8 mouse cellular contexts compared by ENCODE assay signal in the genomic region with DNA sequence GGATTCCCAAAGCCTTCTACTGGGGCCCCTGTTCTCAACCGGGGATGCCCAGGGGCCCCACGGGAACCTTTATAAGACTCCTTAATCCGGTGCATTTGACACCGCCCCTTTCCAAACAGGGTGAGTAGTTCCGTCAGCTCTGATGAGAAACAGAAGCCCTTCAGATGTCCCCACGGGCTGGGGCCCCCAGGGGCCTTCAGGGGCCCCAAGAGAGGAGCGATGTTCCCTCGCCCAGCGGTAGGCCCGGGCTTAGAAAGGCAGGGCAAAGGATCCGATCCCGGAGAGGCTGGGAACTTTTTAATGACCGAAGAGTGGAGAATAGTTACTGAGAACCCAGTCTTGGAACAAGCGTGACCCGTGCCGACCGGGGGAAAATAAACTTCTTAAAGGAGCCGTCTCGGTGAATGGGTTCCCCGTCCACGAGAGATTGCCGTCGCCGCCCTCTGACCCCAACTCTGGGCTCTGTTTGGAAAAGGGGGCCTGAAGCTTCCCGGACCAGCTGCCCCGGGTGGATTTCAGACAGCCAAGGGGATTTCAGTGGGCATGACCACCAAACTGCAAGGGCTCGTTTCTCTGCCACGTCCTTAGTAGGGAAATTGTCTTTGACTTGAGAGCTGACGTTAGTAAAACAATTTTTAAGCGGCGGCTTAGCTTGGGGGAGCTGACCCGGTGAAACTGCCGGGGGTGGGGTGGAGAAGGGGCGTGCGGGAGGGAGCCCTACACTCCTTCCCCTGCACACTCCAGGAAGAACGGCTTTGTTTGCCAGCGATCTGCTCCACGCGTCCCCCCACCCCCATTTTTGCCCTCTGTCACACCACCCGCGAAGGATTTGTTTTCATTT. TPM values are rescaled to one million over a fixed set of nuclear protein-coding genes. Genes with fewer than 3 reads are reported as not detected.
A peak's percentile ranks its signal among the peaks of the same experiment; 100 is the strongest.
DNase-seq lines count a peak whose midpoint lies in the region; ATAC-seq lines count a peak whose summit lies in the region.

No protein-coding gene starts in this region.

- ATAC-seq in lung, embryonic 16.5 days (ENCODE audit: low read depth), result no peak
- ATAC-seq in embryonic facial prominence, embryonic 11.5 days (replicated peaks; ENCODE audit: insufficient number of reproducible peaks, low FRiP score, low TSS enrichment, low read depth), result no peak
- ATAC-seq in hindbrain, embryonic 13.5 days (ENCODE audit: low FRiP score), result no peak
- ATAC-seq in limb, embryonic 15.5 days (ENCODE audit: insufficient number of reproducible peaks, low FRiP score, low TSS enrichment, low read depth), result no peak
- ATAC-seq in neural tube, embryonic 15.5 days (ENCODE audit: low FRiP score), result no peak
- no peak for ATAC-seq in granulocyte monocyte progenitor cell, adult 5-6 weeks (replicated peaks; ENCODE audit: poor library complexity, severe bottlenecking)

- peak overlapping the region; percentile 58 for H3K4me3 ChIP-seq in lung, embryonic 16.5 days (ENCODE audit: low read length)
- H3K4me3 ChIP-seq in embryonic facial prominence, embryonic 11.5 days (ENCODE audit: low read depth, low read length), result peak overlapping the region; percentile 48
- H3K4me3 ChIP-seq in hindbrain, embryonic 13.5 days, result peak overlapping the region; percentile 51
- peak overlapping the region; percentile 55 for H3K4me3 ChIP-seq in limb, embryonic 15.5 days
- H3K4me3 ChIP-seq in neural tube, embryonic 15.5 days (replicated peaks), result peak overlapping the region; percentile 54

- H3K9ac ChIP-seq in lung, embryonic 16.5 days (ENCODE audit: low read length), result peak overlapping the region; percentile 70
- H3K9ac ChIP-seq in embryonic facial prominence, embryonic 11.5 days (replicated peaks; ENCODE audit: low read length), result peak overlapping the region; percentile 70
- peak overlapping the region; percentile 79 for H3K9ac ChIP-seq in hindbrain, embryonic 13.5 days
- 0 out of 2 replicates have a peak overlapping the region, but pooled peaks have one; percentile 21 for H3K9ac ChIP-seq in limb, embryonic 15.5 days
- H3K9ac ChIP-seq in neural tube, embryonic 15.5 days (replicated peaks), result peak overlapping the region; percentile 69

- H3K27ac ChIP-seq in lung, embryonic 16.5 days (ENCODE audit: low read length), result no peak overlapping the region
- H3K27ac ChIP-seq in embryonic facial prominence, embryonic 11.5 days (replicated peaks; ENCODE audit: low read depth, low read length), result 0 out of 2 replicates have a peak overlapping the region, but pooled peaks have one; percentile 5
- no peak overlapping the region for H3K27ac ChIP-seq in hindbrain, embryonic 13.5 days
- H3K27ac ChIP-seq in limb, embryonic 15.5 days, result no peak overlapping the region
- H3K27ac ChIP-seq in neural tube, embryonic 15.5 days (replicated peaks), result no peak overlapping the region

- peaks cover 48% of the 10 kb centered on the region for H3K4me1 ChIP-seq in lung, embryonic 16.5 days (replicated peaks; ENCODE audit: control insufficient read depth, insufficient read depth, low read length)
- H3K4me1 ChIP-seq in embryonic facial prominence, embryonic 11.5 days (ENCODE audit: control insufficient read depth, insufficient read depth, low read length), result peaks cover 13% of the 10 kb centered on the region
- peaks cover 51% of the 10 kb centered on the region for H3K4me1 ChIP-seq in hindbrain, embryonic 13.5 days (replicated peaks)
- H3K4me1 ChIP-seq in limb, embryonic 15.5 days, result peaks cover 54% of the 10 kb centered on the region
- peaks cover 51% of the 10 kb centered on the region for H3K4me1 ChIP-seq in neural tube, embryonic 15.5 days

- DNase-seq in lung, postnatal 25 days (ENCODE audit: low spot score), result no peak
- peak; percentile 43 for DNase-seq in embryonic facial prominence, embryonic 11.5 days (ENCODE audit: low spot score)
- no peak for DNase-seq in testis, postnatal 10 days (ENCODE audit: low spot score)

- H3K4me2 ChIP-seq in lung, embryonic 16.5 days (ENCODE audit: low read depth, low read length), result peak overlapping the region; percentile 95
- H3K4me2 ChIP-seq in embryonic facial prominence, embryonic 11.5 days (ENCODE audit: low read depth, low read length), result peak overlapping the region; percentile 99
- peak overlapping the region; percentile 91 for H3K4me2 ChIP-seq in hindbrain, embryonic 13.5 days
- peak overlapping the region; percentile 98 for H3K4me2 ChIP-seq in limb, embryonic 15.5 days
- H3K4me2 ChIP-seq in neural tube, embryonic 15.5 days, result peak overlapping the region; percentile 96

- 2% methylated on average over 41 of the region's 41 CpGs for WGBS in lung, embryonic 16.5 days
- under 1% methylated on average over 41 of the region's 41 CpGs for WGBS in embryonic facial prominence, embryonic 11.5 days
- WGBS in hindbrain, embryonic 13.5 days, result 1% methylated on average over 41 of the region's 41 CpGs
- under 1% methylated on average over 41 of the region's 41 CpGs for WGBS in limb, embryonic 15.5 days
- under 1% methylated on average over 41 of the region's 41 CpGs for WGBS in neural tube, embryonic 15.5 days

- H3K9me3 ChIP-seq in lung, embryonic 16.5 days (ENCODE audit: control insufficient read depth, low read length), result no peaks in the 10 kb centered on the region
- H3K9me3 ChIP-seq in embryonic facial prominence, embryonic 11.5 days (replicated peaks; ENCODE audit: control insufficient read depth, low read length), result no peaks in the 10 kb centered on the region
- no peaks in the 10 kb centered on the region for H3K9me3 ChIP-seq in hindbrain, embryonic 13.5 days
- H3K9me3 ChIP-seq in limb, embryonic 15.5 days, result no peaks in the 10 kb centered on the region
- no peaks in the 10 kb centered on the region for H3K9me3 ChIP-seq in neural tube, embryonic 15.5 days (replicated peaks)

- H3K27me3 ChIP-seq in lung, embryonic 16.5 days (ENCODE audit: control insufficient read depth, insufficient read depth, low read depth, low read length), result peaks cover 10% of the 10 kb centered on the region
- peaks cover 42% of the 10 kb centered on the region for H3K27me3 ChIP-seq in embryonic facial prominence, embryonic 11.5 days (ENCODE audit: control insufficient read depth, insufficient read depth, low read length)
- H3K27me3 ChIP-seq in hindbrain, embryonic 13.5 days, result peaks cover 53% of the 10 kb centered on the region
- H3K27me3 ChIP-seq in limb, embryonic 15.5 days, result peaks cover 40% of the 10 kb centered on the region
- peaks cover 35% of the 10 kb centered on the region for H3K27me3 ChIP-seq in neural tube, embryonic 15.5 days (replicated peaks)

- H3K36me3 ChIP-seq in lung, embryonic 16.5 days (ENCODE audit: control insufficient read depth, insufficient read depth, low read length), result no peaks in the 10 kb centered on the region
- no peaks in the 10 kb centered on the region for H3K36me3 ChIP-seq in embryonic facial prominence, embryonic 11.5 days (replicated peaks; ENCODE audit: control insufficient read depth, insufficient read depth, low read depth, low read length)
- H3K36me3 ChIP-seq in hindbrain, embryonic 13.5 days, result no peaks in the 10 kb centered on the region
- no peaks in the 10 kb centered on the region for H3K36me3 ChIP-seq in limb, embryonic 15.5 days
- no peaks in the 10 kb centered on the region for H3K36me3 ChIP-seq in neural tube, embryonic 15.5 days

RNA-seq across cellular contexts. Expression of a gene that starts 3.4 kb away (rescaled TPM):
- 13.3 and 14.0 TPM in 2 replicates for polyA plus RNA-seq in lung, embryonic 16.5 days (2015; fragmentation: Nextera tagmentation; extraction: Ambion mirVana)
- polyA plus RNA-seq in embryonic facial prominence, embryonic 11.5 days (2014; fragmentation: Nextera tagmentation; extraction: Ambion mirVana), result 4.4 and 4.8 TPM in 2 replicates
- polyA plus RNA-seq in hindbrain, embryonic 13.5 days (2015; fragmentation: Nextera tagmentation; extraction: Ambion mirVana), result 14.1 and 15.8 TPM in 2 replicates
- polyA plus RNA-seq in limb, embryonic 15.5 days (2015; fragmentation: Nextera tagmentation; extraction: Ambion mirVana), result 13.8 and 16.4 TPM in 2 replicates
- 20.2 and 24.2 TPM in 2 replicates for polyA plus RNA-seq in neural tube, embryonic 15.5 days (2015; fragmentation: Nextera tagmentation; extraction: Ambion mirVana)
- total RNA-seq in granulocyte monocyte progenitor cell, adult 5-6 weeks (2014; fragmentation: Nextera tagmentation), result 15.8 and 18.8 TPM in 2 replicates
- total RNA-seq in granulocyte monocyte progenitor cell, adult 5-6 weeks (2017), result 27.4 and 38.2 TPM in 2 replicates

RNA-seq across cellular contexts. Expression of a gene that starts 48.7 kb away (rescaled TPM):
- polyA plus RNA-seq in lung, embryonic 16.5 days (2015; fragmentation: Nextera tagmentation; extraction: Ambion mirVana), result 7.7 and 7.9 TPM in 2 replicates
- 10.3 and 12.2 TPM in 2 replicates for polyA plus RNA-seq in embryonic facial prominence, embryonic 11.5 days (2014; fragmentation: Nextera tagmentation; extraction: Ambion mirVana)
- polyA plus RNA-seq in hindbrain, embryonic 13.5 days (2015; fragmentation: Nextera tagmentation; extraction: Ambion mirVana), result 10.0 and 11.1 TPM in 2 replicates
- 8.9 and 9.6 TPM in 2 replicates for polyA plus RNA-seq in limb, embryonic 15.5 days (2015; fragmentation: Nextera tagmentation; extraction: Ambion mirVana)
- 7.2 and 7.3 TPM in 2 replicates for polyA plus RNA-seq in neural tube, embryonic 15.5 days (2015; fragmentation: Nextera tagmentation; extraction: Ambion mirVana)
- 3.6 TPM in 2 replicates for total RNA-seq in granulocyte monocyte progenitor cell, adult 5-6 weeks (2014; fragmentation: Nextera tagmentation)
- total RNA-seq in granulocyte monocyte progenitor cell, adult 5-6 weeks (2017), result 1.5 and 3.2 TPM in 2 replicates

Comparison
In these comparisons a context has a peak if more than half of its experiments do, and no peak if none do; other contexts are left out.
1. H3K9ac ChIP-seq: peak in every context shown above with its lines; median percentile 79 in hindbrain, embryonic 13.5 days; 70 in lung, embryonic 16.5 days; 70 in embryonic facial prominence, embryonic 11.5 days; 69 in neural tube, embryonic 15.5 days; 21 in limb, embryonic 15.5 days.